Mouse (Mus musculus) layer of hippocampus, adult 8-10 months (tissue): Measurements from ENCODE around the gene Ugt3a1. TPM values are rescaled to one million over a fixed set of nuclear protein-coding genes. Genes with fewer than 3 reads are reported as not detected.
"Not testable (repeated sequence)": the region's sequence is repeated elsewhere in the genome, so short reads cannot be mapped to it uniquely, and the experiment has no call there.

Experiments
- DNase-seq, 2 experiments: peaks; one replicate each; pipeline ENCODE4 v3.0.0; 2022; ENCODE audit warnings: low spot score in 2 of 2
- total RNA-seq, 4 experiments: library from RNA; stranded (reverse); gene quantifications; 2 replicates each; pipeline ENCODE4 v1.2.4; 2022

Gene Ugt3a1
- total RNA-seq: not detected

GRCm38 (mm10) chr15:9276838-9277295 is at the start of gene Ugt3a1:
TSS of gene Ugt3a1 (plus strand) at chr15:9276888.
- no peak for DNase-seq

GRCm38 (mm10) chr15:9230917-9231316 is 45.8 kb upstream of the Ugt3a1 start:
- DNase-seq: not testable (repeated sequence)

GRCm38 (mm10) chr15:9246345-9246744 is 30.3 kb upstream of the Ugt3a1 start:
- no peak for DNase-seq

- DNase-seq: no peak
Measured at GRCm38 (mm10) chr15:9252891-9253290, 23.8 kb upstream of the Ugt3a1 start.

GRCm38 (mm10) chr15:9260621-9261020 is 16.1 kb upstream of the Ugt3a1 start:
- no peak for DNase-seq

GRCm38 (mm10) chr15:9271876-9272275 is 4.8 kb upstream of the Ugt3a1 start:
- no peak for DNase-seq

- no peak for DNase-seq
Measured at GRCm38 (mm10) chr15:9279026-9279425, 2.3 kb downstream of the Ugt3a1 start.

- DNase-seq: no peak
Measured at GRCm38 (mm10) chr15:9279596-9279995, 2.9 kb downstream of the Ugt3a1 start.

- no peak for DNase-seq
Measured at GRCm38 (mm10) chr15:9283165-9283564, 6.5 kb downstream of the Ugt3a1 start.

GRCm38 (mm10) chr15:9289660-9290059 is 13.0 kb downstream of the Ugt3a1 start:
- no peak for DNase-seq

- no peak for DNase-seq
Measured at GRCm38 (mm10) chr15:9305978-9306692, 29.4 kb downstream of the Ugt3a1 start.

GRCm38 (mm10) chr15:9334596-9334995 is 57.9 kb downstream of the Ugt3a1 start:
- DNase-seq: no peak

- no peak for DNase-seq
Measured at GRCm38 (mm10) chr15:9335341-9335740, 58.7 kb downstream of the Ugt3a1 start, which contains the start of gene Ugt3a2. TSS of gene Ugt3a2 (plus strand) at chr15:9335550.

GRCm38 (mm10) chr15:9336616-9337015 is 59.9 kb downstream of the Ugt3a1 start:
- no peak for DNase-seq

GRCm38 (mm10) chr15:9337021-9337420 is 60.3 kb downstream of the Ugt3a1 start:
- DNase-seq: no peak

- DNase-seq: no peak
Measured at GRCm38 (mm10) chr15:9348739-9349138, 72.1 kb downstream of the Ugt3a1 start.

- DNase-seq: no peak
Measured at GRCm38 (mm10) chr15:9362801-9363200, 86.1 kb downstream of the Ugt3a1 start.

Other genes starting within 250 kb of the Ugt3a1 start
- gene Nadk2, start 205.6 kb upstream of the Ugt3a1 start, total RNA-seq: 10 to 100 TPM; 59.8 to 67.1 (median 66.8) TPM
- gene Lmbrd2, start 136.3 kb upstream of the Ugt3a1 start, total RNA-seq: 10 to 100 TPM; 55.1 to 68.4 (median 60.5) TPM
- gene Skp2, start 121.5 kb upstream of the Ugt3a1 start, total RNA-seq: 1 to 10 TPM; 5.3 to 6.7 (median 5.9) TPM
- gene Ugt3a2, start 58.7 kb downstream of the Ugt3a1 start, total RNA-seq: not detected
- 1 to 10 TPM; 1.5 to 2.9 (median 2.5) TPM for gene Capsl, start 159.1 kb downstream of the Ugt3a1 start, total RNA-seq